Mouse (Mus musculus): ENCODE measurements around the gene Ferd3l. TPM values are rescaled to one million over a fixed set of nuclear protein-coding genes. Genes with fewer than 3 reads are reported as not detected.

Ferd3l gene
- polyA plus RNA-seq, 1 experiment from 2014 or later, result not detected

DNA sequence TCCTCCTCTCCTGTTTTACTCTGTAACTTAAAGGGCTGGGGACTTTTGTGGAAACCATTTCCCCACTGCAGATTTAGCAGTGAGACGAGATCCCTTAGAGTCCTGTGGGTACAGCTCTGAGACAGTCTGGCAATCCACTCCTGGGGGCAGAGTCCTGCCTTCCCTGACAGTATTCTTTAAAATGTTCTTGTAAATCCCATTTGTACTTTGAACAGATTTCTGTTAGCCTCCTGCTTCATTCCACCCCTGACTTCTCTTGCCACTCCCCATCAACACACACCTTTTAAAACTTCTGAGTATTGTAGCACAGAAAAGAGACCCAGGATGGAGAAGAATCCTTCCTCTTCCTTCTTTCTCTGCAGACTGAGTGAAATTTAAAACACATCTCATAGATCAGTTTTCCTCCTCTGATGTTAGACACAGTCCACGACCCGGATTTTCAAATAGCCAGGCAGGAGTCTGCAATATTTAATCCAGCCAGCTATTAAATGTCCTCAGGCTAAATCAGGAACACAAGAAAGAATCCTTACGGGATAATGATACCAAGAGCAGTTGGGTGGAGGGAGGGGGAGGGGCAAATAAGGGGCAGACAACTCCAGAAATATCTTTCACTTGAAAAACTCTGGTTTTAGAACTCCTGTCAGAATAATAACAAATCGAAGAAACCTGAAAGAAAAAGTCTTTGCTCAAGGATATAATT is 37.6 kb downstream of the Ferd3l start:
- peaks cover 96% of the 10 kb centered on the region for H3K27me3 ChIP-seq (ENCODE audit: insufficient read depth, low read length)
- DNase-seq (no peak), ATAC-seq (ENCODE audit: insufficient read depth) (no peak)
- no peaks in the 10 kb centered on the region for H3K36me3 ChIP-seq (ENCODE audit: insufficient read depth)
- H3K4me2 ChIP-seq, result no peak overlapping the region
- TF ChIP-seq CTCF (IDR thresholded peaks at IDR 0.05; ENCODE audit: low read depth), result no peak
- 5% methylated on average over 5 of the region's 5 CpGs for WGBS
- H3K27ac ChIP-seq (ENCODE audit: low read depth), result no peak overlapping the region
- H3K4me3 ChIP-seq (ENCODE audit: low read depth, low read length), result no peak overlapping the region
- no peaks in the 10 kb centered on the region for H3K9me3 ChIP-seq (ENCODE audit: low read depth, low read length)
- H3K9ac ChIP-seq, result no peak overlapping the region
- H3K4me1 ChIP-seq (ENCODE audit: insufficient read depth), result no peaks in the 10 kb centered on the region; the same call in 1 of the 2 replicates

DNA sequence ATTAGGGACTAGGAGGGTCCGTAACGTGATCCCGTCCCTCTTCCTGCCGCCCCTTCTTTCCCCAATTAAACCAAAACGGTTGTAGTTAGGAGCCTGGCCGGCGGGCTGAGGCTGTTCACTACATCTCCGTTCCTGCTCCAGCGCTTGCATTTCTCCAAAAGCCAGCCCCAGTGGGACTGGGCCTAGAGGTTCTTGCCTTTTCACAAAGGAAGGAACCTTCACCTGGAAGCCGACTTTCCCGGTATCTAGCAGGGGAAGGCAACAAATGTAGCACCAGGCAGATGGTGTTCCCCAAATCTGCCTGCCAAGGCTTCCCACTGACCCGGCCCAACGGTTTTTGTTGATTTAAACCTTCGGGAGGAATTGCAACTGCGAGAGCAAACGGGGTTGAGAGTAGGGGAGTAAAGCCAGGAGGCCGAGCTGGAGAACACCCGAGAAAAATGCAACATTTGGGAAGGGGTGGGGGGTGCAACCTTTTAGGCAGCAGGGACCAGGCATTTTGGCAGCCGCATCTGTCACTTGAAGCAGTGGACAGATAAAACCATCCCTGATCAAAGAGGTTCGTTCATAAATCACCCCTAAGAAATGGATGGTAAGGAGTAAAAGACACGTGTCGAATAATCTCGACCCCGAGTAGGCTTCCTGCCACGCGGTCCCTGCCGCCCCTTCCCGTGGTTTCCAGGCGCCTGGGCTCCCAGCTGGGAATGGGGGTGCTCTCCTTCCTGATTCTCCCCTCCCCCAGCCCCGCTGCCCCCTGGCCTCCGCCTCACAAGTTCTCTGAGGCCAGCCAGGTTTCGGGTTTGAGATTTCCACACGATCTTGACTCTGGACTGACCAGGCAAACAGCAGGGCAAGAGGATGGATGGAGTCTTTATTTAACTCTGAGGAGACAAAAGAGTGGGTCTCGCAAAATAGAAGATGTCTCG is 38.5 kb downstream of the Ferd3l start:
- Histone ChIP-seq H3K4me1 (ENCODE audit: insufficient read depth) (no peaks in the 10 kb centered on the region; the same call in 1 of the 2 replicates), H3K27me3 (ENCODE audit: insufficient read depth, low read length) (peaks cover 95% of the 10 kb centered on the region), H3K4me2 (peak overlapping the region; percentile 47; the same call in 1 of the 2 replicates), H3K27ac (ENCODE audit: low read depth) (no peak overlapping the region), H3K9me3 (ENCODE audit: low read depth, low read length) (no peaks in the 10 kb centered on the region), H3K4me3 (ENCODE audit: low read depth, low read length) (0 out of 2 replicates have a peak overlapping the region, but pooled peaks have one; percentile 6), H3K9ac (no peak overlapping the region), H3K36me3 (ENCODE audit: insufficient read depth) (no peaks in the 10 kb centered on the region)
- no peak for TF ChIP-seq CTCF (IDR thresholded peaks at IDR 0.05; ENCODE audit: low read depth)
- ATAC-seq (ENCODE audit: insufficient read depth) (0 out of 2 replicates have a peak, but pooled peaks have one; percentile 15), DNase-seq (peak; percentile 44)
- 3% methylated on average over 35 of the region's 35 CpGs for WGBS

DNA sequence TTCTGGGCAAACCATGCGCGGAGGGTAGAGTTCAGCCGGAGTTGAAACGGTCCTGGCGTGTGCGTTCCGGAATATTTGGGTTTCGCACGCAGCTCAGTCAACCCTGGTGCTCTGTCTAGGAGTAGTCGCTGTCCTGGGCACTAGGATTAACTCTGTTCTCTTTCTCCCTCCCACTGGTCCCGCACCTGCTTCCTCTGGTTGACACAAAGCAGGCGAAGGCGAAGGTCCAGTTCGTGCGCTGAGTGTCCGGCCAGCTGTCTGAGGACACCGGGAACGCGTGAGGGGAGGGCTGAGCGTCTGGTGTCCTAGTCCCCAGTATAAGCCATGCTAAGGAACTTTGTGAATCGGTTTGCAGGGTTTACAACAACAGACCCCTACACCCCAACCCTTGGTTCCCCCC is 39.3 kb downstream of the Ferd3l start:
- ATAC-seq (ENCODE audit: insufficient read depth), result peak; percentile 67; the same call in 1 of the 2 replicates
- peaks cover 91% of the 10 kb centered on the region for H3K27me3 ChIP-seq (ENCODE audit: insufficient read depth, low read length)
- H3K9ac ChIP-seq, result no peak overlapping the region
- H3K9me3 ChIP-seq (ENCODE audit: low read depth, low read length), result no peaks in the 10 kb centered on the region
- H3K4me3 ChIP-seq (ENCODE audit: low read depth, low read length), result 0 out of 2 replicates have a peak overlapping the region, but pooled peaks have one; percentile 6
- no peak for TF ChIP-seq CTCF (IDR thresholded peaks at IDR 0.05; ENCODE audit: low read depth)
- no peaks in the 10 kb centered on the region; the same call in 1 of the 2 replicates for H3K4me1 ChIP-seq (ENCODE audit: insufficient read depth)
- no peaks in the 10 kb centered on the region for H3K36me3 ChIP-seq (ENCODE audit: insufficient read depth)
- WGBS, result under 1% methylated on average over 21 of the region's 21 CpGs
- H3K4me2 ChIP-seq, result peak overlapping the region; percentile 47; the same call in 1 of the 2 replicates
- DNase-seq, result no peak
- H3K27ac ChIP-seq (ENCODE audit: low read depth), result no peak overlapping the region

DNA sequence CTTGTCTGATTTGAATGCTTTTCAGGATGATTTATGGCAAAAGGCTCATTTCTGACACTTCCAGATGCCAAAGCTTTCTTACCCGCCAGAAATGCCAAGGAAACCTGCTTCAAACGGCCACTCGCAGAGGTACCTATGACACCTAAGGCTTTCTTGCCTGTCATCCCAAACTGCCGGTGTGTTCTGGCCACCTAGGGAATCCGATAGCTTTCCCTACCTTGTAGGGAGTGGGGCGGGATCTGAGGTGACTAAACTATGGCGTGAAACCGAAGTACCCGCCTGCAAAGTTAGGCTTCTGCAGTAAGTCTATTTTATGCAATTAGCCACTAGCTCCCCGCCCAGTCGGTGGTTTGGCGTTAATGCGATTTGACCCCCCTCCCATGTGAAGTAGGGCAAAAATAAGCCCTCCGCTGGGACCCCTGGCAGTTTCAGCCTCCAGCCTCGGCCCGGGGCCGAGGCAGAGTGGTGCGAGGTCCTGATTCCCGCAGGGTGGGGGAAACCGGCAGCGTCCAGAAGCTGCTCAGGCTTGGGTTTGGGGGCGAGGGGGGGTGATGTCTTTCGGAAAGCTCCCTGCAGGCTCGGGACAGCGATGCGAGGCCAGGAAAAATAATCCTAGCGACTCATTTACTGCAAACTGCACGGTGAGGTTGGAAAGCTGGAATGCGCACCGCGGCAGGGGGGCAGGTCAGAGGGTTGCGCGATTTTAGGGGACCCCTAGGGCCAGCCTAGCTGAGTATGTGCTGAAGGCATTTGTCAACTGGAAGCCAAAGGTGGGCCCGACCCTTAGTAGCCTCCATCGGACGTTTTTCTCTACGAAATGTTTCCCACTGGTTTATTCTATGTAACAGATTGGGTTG is 40.0 kb downstream of the Ferd3l start:
- Histone ChIP-seq H3K27me3 (ENCODE audit: insufficient read depth, low read length) (peaks cover 91% of the 10 kb centered on the region), H3K9ac (no peak overlapping the region), H3K4me1 (ENCODE audit: insufficient read depth) (no peaks in the 10 kb centered on the region; the same call in 1 of the 2 replicates), H3K4me3 (ENCODE audit: low read depth, low read length) (no peak overlapping the region), H3K27ac (ENCODE audit: low read depth) (no peak overlapping the region), H3K4me2 (peak overlapping the region; percentile 39; the same call in 1 of the 2 replicates), H3K36me3 (ENCODE audit: insufficient read depth) (no peaks in the 10 kb centered on the region), H3K9me3 (ENCODE audit: low read depth, low read length) (no peaks in the 10 kb centered on the region)
- ATAC-seq (ENCODE audit: insufficient read depth), result no peak
- no peak for DNase-seq
- 1% methylated on average over 37 of the region's 37 CpGs for WGBS
- TF ChIP-seq CTCF (IDR thresholded peaks at IDR 0.05; ENCODE audit: low read depth), result no peak

DNA sequence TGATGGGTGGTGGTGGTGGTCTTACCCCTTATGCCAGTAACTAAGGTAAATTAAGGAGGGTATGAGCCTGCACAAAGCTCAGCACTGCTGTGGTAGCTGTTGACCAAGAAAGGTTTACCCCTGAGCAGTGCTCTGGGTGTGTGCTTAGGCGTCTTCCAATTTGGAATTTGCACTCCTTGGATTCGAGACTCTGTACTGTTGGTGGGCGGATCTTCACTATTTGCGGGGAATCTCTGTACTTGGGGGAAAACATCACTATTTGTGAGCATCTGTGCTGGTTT is 40.6 kb downstream of the Ferd3l start:
- no peak overlapping the region for H3K9ac ChIP-seq
- H3K27ac ChIP-seq (ENCODE audit: low read depth), result no peak overlapping the region
- ATAC-seq (ENCODE audit: insufficient read depth) (no peak), DNase-seq (no peak)
- no peak overlapping the region for H3K4me2 ChIP-seq
- no peak overlapping the region for H3K4me3 ChIP-seq (ENCODE audit: low read depth, low read length)
- no peak for TF ChIP-seq CTCF (IDR thresholded peaks at IDR 0.05; ENCODE audit: low read depth)
- H3K4me1 ChIP-seq (ENCODE audit: insufficient read depth), result no peaks in the 10 kb centered on the region; the same call in 1 of the 2 replicates
- H3K36me3 ChIP-seq (ENCODE audit: insufficient read depth), result no peaks in the 10 kb centered on the region
- no peaks in the 10 kb centered on the region for H3K9me3 ChIP-seq (ENCODE audit: low read depth, low read length)
- 23% methylated on average over 4 of the region's 4 CpGs for WGBS
- peaks cover 88% of the 10 kb centered on the region for H3K27me3 ChIP-seq (ENCODE audit: insufficient read depth, low read length)

Other genes starting within 250 kb of the Ferd3l start
- gene Twist1, start 29.2 kb downstream of the Ferd3l start, polyA plus RNA-seq (2014; fragmentation: Nextera tagmentation; extraction: Ambion mirVana), result 0.37 and 0.89 TPM in 2 replicates

Data from lung, embryonic 14.5 days (tissue).